Mouse (Mus musculus): ENCODE results near the gene Dpy19l3. TPM values are rescaled to one million over a fixed set of nuclear protein-coding genes. Genes with fewer than 3 reads are reported as not detected.
A peak's percentile ranks its signal among the peaks of the same experiment; 100 is the strongest.

Dpy19l3 gene
- polyA plus RNA-seq (2016; fragmentation: Nextera tagmentation; extraction: Ambion mirVana): 35.2 and 35.9 TPM in 2 replicates

- Histone ChIP-seq H3K9ac (peak within 1 kb of the TSS; percentile 77), H3K4me2 (replicated peaks) (peak within 1 kb of the TSS; percentile 99), H3K4me1 (peaks cover 15% of the 10 kb centered on the region), H3K36me3 (peaks cover 21% of the 10 kb centered on the region), H3K27me3 (replicated peaks) (no peaks in the 10 kb centered on the region), H3K27ac (no peak within 1 kb of the TSS), H3K4me3 (peak within 1 kb of the TSS; percentile 85), H3K9me3 (no peaks in the 10 kb centered on the region)
- ATAC-seq (ENCODE audit: low FRiP score, low read depth): peak; percentile 97
- 1% methylated on average over 70 of the region's 70 CpGs for WGBS
These were observed at the start of gene Dpy19l3 for GRCm38 (mm10) chr7:35754033-35754885. TSS of gene Dpy19l3 (minus strand) at chr7:35754454.

GRCm38 (mm10) chr7:35802906-35803595 lies 48.8 kb upstream of the Dpy19l3 start, which contains the start of gene Zfp507:
TSS of gene Zfp507 (minus strand) at chr7:35803003.
- Histone ChIP-seq H3K9me3 (no peaks in the 10 kb centered on the region), H3K4me2 (replicated peaks) (peak within 1 kb of the TSS; percentile 69), H3K9ac (peak within 1 kb of the TSS; percentile 95), H3K4me1 (peaks cover 3% of the 10 kb centered on the region; the same call in 1 of the 2 replicates), H3K36me3 (peaks cover 21% of the 10 kb centered on the region), H3K27ac (peak within 1 kb of the TSS; percentile 58; the same call in 1 of the 2 replicates), H3K27me3 (replicated peaks) (no peaks in the 10 kb centered on the region), H3K4me3 (peak within 1 kb of the TSS; percentile 88)
- ATAC-seq (ENCODE audit: low FRiP score, low read depth): peak; percentile 96
- 22% methylated on average over 24 of the region's 26 CpGs for WGBS

GRCm38 (mm10) chr7:35802201-35802905 lies 48.1 kb upstream of the Dpy19l3 start:
- Histone ChIP-seq H3K9me3 (no peaks in the 10 kb centered on the region), H3K4me1 (peaks cover 3% of the 10 kb centered on the region; the same call in 1 of the 2 replicates), H3K9ac (peak overlapping the region; percentile 95), H3K27ac (peak overlapping the region; percentile 58; the same call in 1 of the 2 replicates), H3K4me2 (replicated peaks) (peak overlapping the region; percentile 69), H3K4me3 (peak overlapping the region; percentile 88), H3K36me3 (peaks cover 22% of the 10 kb centered on the region), H3K27me3 (replicated peaks) (no peaks in the 10 kb centered on the region)
- WGBS: under 1% methylated on average over 49 of the region's 49 CpGs
- ATAC-seq (ENCODE audit: low FRiP score, low read depth): peak; percentile 90

- H3K9ac ChIP-seq: no peak overlapping the region
- no peak overlapping the region for H3K4me3 ChIP-seq
- WGBS: 77% methylated on average over 7 of the region's 7 CpGs
These were observed 41.9 kb upstream of the Dpy19l3 start for GRCm38 (mm10) chr7:35796123-35796522.

GRCm38 (mm10) chr7:35794145-35794664 lies 40.0 kb upstream of the Dpy19l3 start:
- H3K4me2 ChIP-seq (replicated peaks): no peak overlapping the region
- H3K27me3 ChIP-seq (replicated peaks): no peaks in the 10 kb centered on the region
- H3K9ac ChIP-seq: no peak overlapping the region
- H3K4me1 ChIP-seq: peaks cover 3% of the 10 kb centered on the region; the same call in 1 of the 2 replicates
- no peaks in the 10 kb centered on the region for H3K9me3 ChIP-seq
- H3K27ac ChIP-seq: no peak overlapping the region
- peaks cover 59% of the 10 kb centered on the region for H3K36me3 ChIP-seq
- 92% methylated on average over 12 of the region's 12 CpGs for WGBS
- ATAC-seq (ENCODE audit: low FRiP score, low read depth): no peak
- H3K4me3 ChIP-seq: no peak overlapping the region

More at GRCm38 (mm10) chr7:35796123-35796522, 41.9 kb upstream of the Dpy19l3 start:
- no peak overlapping the region for H3K27ac ChIP-seq
- no peak for ATAC-seq (ENCODE audit: low FRiP score, low read depth)
- H3K9me3 ChIP-seq: no peaks in the 10 kb centered on the region
- peaks cover under 1% of the 10 kb centered on the region for H3K4me1 ChIP-seq
- no peak overlapping the region for H3K4me2 ChIP-seq (replicated peaks)
- H3K27me3 ChIP-seq (replicated peaks): no peaks in the 10 kb centered on the region
- peaks cover 69% of the 10 kb centered on the region for H3K36me3 ChIP-seq

- Histone ChIP-seq H3K4me1 (peaks cover 3% of the 10 kb centered on the region; the same call in 1 of the 2 replicates), H3K4me2 (replicated peaks) (no peak overlapping the region), H3K4me3 (no peak overlapping the region), H3K27ac (no peak overlapping the region), H3K9me3 (no peaks in the 10 kb centered on the region), H3K27me3 (replicated peaks) (no peaks in the 10 kb centered on the region), H3K36me3 (peaks cover 63% of the 10 kb centered on the region), H3K9ac (no peak overlapping the region)
- WGBS: 86% methylated on average over 12 of the region's 12 CpGs
- no peak for ATAC-seq (ENCODE audit: low FRiP score, low read depth)
These were observed 38.0 kb upstream of the Dpy19l3 start for GRCm38 (mm10) chr7:35792150-35792848.

GRCm38 (mm10) chr7:35790926-35791325 lies 36.7 kb upstream of the Dpy19l3 start:
- Histone ChIP-seq H3K9ac (no peak overlapping the region), H3K36me3 (peaks cover 66% of the 10 kb centered on the region), H3K9me3 (no peaks in the 10 kb centered on the region), H3K4me2 (replicated peaks) (no peak overlapping the region), H3K4me3 (no peak overlapping the region), H3K27me3 (replicated peaks) (no peaks in the 10 kb centered on the region), H3K27ac (no peak overlapping the region), H3K4me1 (peaks cover 3% of the 10 kb centered on the region; the same call in 1 of the 2 replicates)
- ATAC-seq (ENCODE audit: low FRiP score, low read depth): no peak
- WGBS: 35% methylated on average over 8 of the region's 8 CpGs

GRCm38 (mm10) chr7:35790201-35790600 lies 35.9 kb upstream of the Dpy19l3 start:
- Histone ChIP-seq H3K36me3 (peaks cover 70% of the 10 kb centered on the region), H3K27ac (no peak overlapping the region), H3K9me3 (no peaks in the 10 kb centered on the region), H3K4me2 (replicated peaks) (no peak overlapping the region), H3K4me3 (no peak overlapping the region), H3K27me3 (replicated peaks) (no peaks in the 10 kb centered on the region), H3K4me1 (peaks cover 3% of the 10 kb centered on the region; the same call in 1 of the 2 replicates), H3K9ac (no peak overlapping the region)
- ATAC-seq (ENCODE audit: low FRiP score, low read depth): no peak
- 45% methylated on average over 8 of the region's 8 CpGs for WGBS

- ATAC-seq (ENCODE audit: low FRiP score, low read depth): no peak
- no peak overlapping the region for H3K4me3 ChIP-seq
- WGBS: 90% methylated on average over 4 of the region's 4 CpGs
- H3K27me3 ChIP-seq (replicated peaks): no peaks in the 10 kb centered on the region
- no peak overlapping the region for H3K9ac ChIP-seq
- no peaks in the 10 kb centered on the region for H3K9me3 ChIP-seq
- H3K4me1 ChIP-seq: no peaks in the 10 kb centered on the region
- no peak overlapping the region for H3K27ac ChIP-seq
- H3K36me3 ChIP-seq: peaks cover 57% of the 10 kb centered on the region
- no peak overlapping the region for H3K4me2 ChIP-seq (replicated peaks)
These were observed 31.3 kb upstream of the Dpy19l3 start for GRCm38 (mm10) chr7:35785579-35785978.

GRCm38 (mm10) chr7:35782252-35782651 lies 28.0 kb upstream of the Dpy19l3 start:
- Histone ChIP-seq H3K4me1 (no peaks in the 10 kb centered on the region), H3K27me3 (replicated peaks) (no peaks in the 10 kb centered on the region), H3K36me3 (peaks cover 65% of the 10 kb centered on the region), H3K4me2 (replicated peaks) (no peak overlapping the region), H3K9ac (no peak overlapping the region), H3K9me3 (no peaks in the 10 kb centered on the region), H3K27ac (no peak overlapping the region), H3K4me3 (no peak overlapping the region)
- ATAC-seq (ENCODE audit: low FRiP score, low read depth): no peak

GRCm38 (mm10) chr7:35774127-35774526 lies 19.9 kb upstream of the Dpy19l3 start:
- H3K27ac ChIP-seq: no peak overlapping the region
- H3K4me2 ChIP-seq (replicated peaks): no peak overlapping the region
- H3K9me3 ChIP-seq: no peaks in the 10 kb centered on the region
- 94% methylated on average over 12 of the region's 12 CpGs for WGBS
- no peak for ATAC-seq (ENCODE audit: low FRiP score, low read depth)
- no peaks in the 10 kb centered on the region for H3K4me1 ChIP-seq
- H3K27me3 ChIP-seq (replicated peaks): no peaks in the 10 kb centered on the region
- H3K9ac ChIP-seq: no peak overlapping the region
- H3K4me3 ChIP-seq: no peak overlapping the region
- H3K36me3 ChIP-seq: peaks cover 63% of the 10 kb centered on the region

Data from neural tube, embryonic 12.5 days (tissue).